Mouse (Mus musculus): ENCODE measurements around the gene Apaf1.

- TF ChIP-seq POLR2A (IDR thresholded peaks at IDR 0.05; ENCODE audit: low read depth, low read length) (no peak), CTCF (IDR thresholded peaks at IDR 0.05; ENCODE audit: borderline replicate concordance, insufficient read depth, low read length) (no peak)
Measured at GRCm38 (mm10) chr10:91027468-91027867, 55.1 kb downstream of the Apaf1 start.
